Mouse (Mus musculus) kidney, postnatal 25 days (tissue): ENCODE measurements at regions not wholly inside any gene's neighbourhood (a gene's known extent, or its start where the extent isn't known, plus 50 kb on each side); places are given as distances from the start of the nearest gene placed in this dataset.

Source experiments
- DNase-seq, 2 experiments: peaks; one replicate each; pipeline ENCODE4 v3.0.0; 2021; ENCODE audit warnings: mixed read lengths in 2 of 2

GRCm38 (mm10) chr6:148719062-148719461 lies 112.2 kb downstream of the Ipo8 start:
- no peak for DNase-seq

GRCm38 (mm10) chr6:148710406-148710805 lies 120.9 kb downstream of the Ipo8 start:
- DNase-seq, result no peak

GRCm38 (mm10) chr6:148708389-148708788 lies 122.9 kb downstream of the Ipo8 start:
- DNase-seq, result no peak

GRCm38 (mm10) chr6:148705711-148706110 lies 125.6 kb downstream of the Ipo8 start:
- peak in 1 of 2 experiments; percentile 42 for DNase-seq

GRCm38 (mm10) chr6:148693329-148693728 lies 137.9 kb downstream of the Ipo8 start:
- DNase-seq, result no peak

- DNase-seq, result peak; percentile 56 to 80
Observed at GRCm38 (mm10) chr6:148687770-148688169, 143.5 kb downstream of the Ipo8 start.

- no peak for DNase-seq
Observed at GRCm38 (mm10) chr6:148660152-148660551, 171.1 kb downstream of the Ipo8 start.

- no peak for DNase-seq
Observed at GRCm38 (mm10) chr6:148653216-148653615, 178.1 kb downstream of the Ipo8 start.

- DNase-seq, result no peak
Observed at GRCm38 (mm10) chr6:148652434-148652833, 178.8 kb downstream of the Ipo8 start.

GRCm38 (mm10) chr6:148647423-148648390 lies 183.6 kb downstream of the Ipo8 start:
- no peak for DNase-seq

- no peak for DNase-seq
Observed at GRCm38 (mm10) chr6:148640595-148640994, 190.7 kb downstream of the Ipo8 start.

GRCm38 (mm10) chr6:148634148-148634547 lies 190.0 kb upstream of the Tmtc1 start:
- no peak for DNase-seq

- no peak for DNase-seq
Observed at GRCm38 (mm10) chr6:148627090-148627605, 183.0 kb upstream of the Tmtc1 start.

- DNase-seq, result no peak
Observed at GRCm38 (mm10) chr6:148623119-148623770, 179.1 kb upstream of the Tmtc1 start.

GRCm38 (mm10) chr6:148620034-148620433 lies 175.8 kb upstream of the Tmtc1 start:
- DNase-seq, result no peak

- DNase-seq, result no peak
Observed at GRCm38 (mm10) chr6:148615931-148616330, 171.7 kb upstream of the Tmtc1 start.

- DNase-seq, result no peak
Observed at GRCm38 (mm10) chr6:148615442-148615841, 171.3 kb upstream of the Tmtc1 start.

GRCm38 (mm10) chr6:148608881-148609280 lies 164.7 kb upstream of the Tmtc1 start:
- DNase-seq, result no peak

- DNase-seq, result no peak
Observed at GRCm38 (mm10) chr6:148605226-148605625, 161.0 kb upstream of the Tmtc1 start.

GRCm38 (mm10) chr6:148604790-148605189 lies 160.6 kb upstream of the Tmtc1 start:
- DNase-seq, result no peak

- DNase-seq, result no peak
Observed at GRCm38 (mm10) chr6:148603878-148604277, 159.7 kb upstream of the Tmtc1 start.

GRCm38 (mm10) chr6:148603460-148603859 lies 159.3 kb upstream of the Tmtc1 start:
- no peak for DNase-seq

- DNase-seq, result no peak
Observed at GRCm38 (mm10) chr6:148602894-148603293, 158.7 kb upstream of the Tmtc1 start.

- DNase-seq, result no peak
Observed at GRCm38 (mm10) chr6:148600934-148601333, 156.7 kb upstream of the Tmtc1 start.
